19 mouse cellular contexts compared by ENCODE assay signal in the genomic region with DNA sequence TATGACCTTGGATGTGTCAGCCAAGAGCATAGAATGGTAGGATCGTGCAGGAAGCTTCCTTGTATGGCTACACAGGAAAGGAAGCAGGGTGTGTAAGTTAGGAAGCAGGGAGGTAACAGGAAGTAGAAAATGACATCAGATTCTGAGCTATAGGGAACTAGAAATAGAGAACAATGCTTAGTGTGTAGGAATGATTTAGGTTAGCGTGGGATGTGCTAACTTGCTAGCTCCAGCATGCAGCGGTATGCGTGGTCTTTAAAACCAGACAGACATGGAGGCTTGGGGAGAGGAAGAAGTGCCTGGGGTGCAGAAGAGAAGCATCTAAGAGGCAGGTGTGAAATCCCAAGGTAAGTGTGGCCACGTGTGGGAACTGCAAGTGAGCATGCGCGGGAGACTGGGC. TPM values are rescaled to one million over a fixed set of nuclear protein-coding genes. Genes with fewer than 3 reads are reported as not detected.
DNase-seq lines count a peak whose midpoint lies in the region; ATAC-seq and TF ChIP-seq lines count a peak whose summit lies in the region.
"Had no signal": no experiment of that assay in that cellular context is flagged by ENCODE, and none has a peak within 500 bp of the region (broad histone marks: within the 10 kb centered on the region; RNA-seq: fewer than 3 reads in every experiment).

No protein-coding gene starts in this region.

- intact Hi-C loops in gastrocnemius, adult 2 months (cut with DNase I), result no loop called here
- intact Hi-C loops in left cerebral cortex, postnatal 14 days (cut with DNase I), result no loop called here

- TF ChIP-seq CTCF in gastrocnemius, adult 2 months (IDR thresholded peaks at IDR 0.05), result no peak

- DNase-seq in gastrocnemius, adult 2 months, result no peak
- no peak for DNase-seq in gastrocnemius, postnatal 4 days (ENCODE audit: low spot score in 2 of 2)
- DNase-seq in left cerebral cortex, postnatal 14 days (ENCODE audit: low spot score in 2 of 2), result peak; percentile 3 to 7
- no peak for DNase-seq in left cerebral cortex, adult 11 months (ENCODE audit: low spot score)
- no peak for DNase-seq in ovary, postnatal 10 days (ENCODE audit: low spot score)
- DNase-seq in Muller cell, postnatal 12 days (ENCODE audit: inconsistent ontology term), result no peak
- DNase-seq: adrenal gland, adult 8-10 months; cerebellum, postnatal 36 days; right cerebral cortex, postnatal 4 days; thymus, postnatal 14 days had no signal

- peak; percentile 84 for ATAC-seq in common myeloid progenitor, adult 5-6 weeks (replicated peaks; ENCODE audit: low read depth, poor library complexity, severe bottlenecking)
- peak; percentile 90 for ATAC-seq in megakaryocyte progenitor cell, adult 5-6 weeks (replicated peaks; ENCODE audit: poor library complexity)
- ATAC-seq: inflammation-experienced regulatory T-cells, adult 6 months had no signal

- H3K27ac ChIP-seq in gastrocnemius, adult 2 months, result no peak overlapping the region
- H3K27ac ChIP-seq: embryonic facial prominence, embryonic 12.5 days; forebrain, embryonic 12.5 days; hindbrain, embryonic 10.5 days; kidney, embryonic 15.5 days; midbrain, embryonic 10.5 days had no signal

- peak overlapping the region; percentile 22 for H3K4me3 ChIP-seq in gastrocnemius, adult 2 months
- H3K4me3 ChIP-seq: embryonic facial prominence, embryonic 12.5 days; forebrain, embryonic 12.5 days; hindbrain, embryonic 10.5 days; kidney, embryonic 15.5 days; midbrain, embryonic 10.5 days; myocyte had no signal

RNA-seq across cellular contexts. Expression of gene Il1rl1, which starts 24.7 kb away (rescaled TPM):
- 1 to 10 TPM; 1.0 to 1.1 TPM for total RNA-seq in gastrocnemius, adult 2 months (2021)
- total RNA-seq in gastrocnemius, postnatal 4 days (2021), result 1 to 10 TPM; 5.9 to 8.8 TPM
- under 1 TPM in 1 of 2 experiments, not detected in 1; 0.15 TPM for total RNA-seq in left cerebral cortex, postnatal 14 days (2021)
- total RNA-seq in common myeloid progenitor, adult 5-6 weeks (2017), result 40.6 and 44.8 TPM in 2 replicates
- 5.3 and 11.7 TPM in 2 replicates for total RNA-seq in megakaryocyte progenitor cell, adult 5-6 weeks (2015)
- total RNA-seq in megakaryocyte progenitor cell, adult 5-6 weeks (2017), result 5.9 and 11.3 TPM in 2 replicates

Comparison
In these comparisons a context has a peak if more than half of its experiments do, and no peak if none do; other contexts are left out.
1. DNase-seq: peak in left cerebral cortex, postnatal 14 days (2 of 2); none in gastrocnemius, adult 2 months (single experiment), gastrocnemius, postnatal 4 days (0 of 2), left cerebral cortex, adult 11 months (single experiment), ovary, postnatal 10 days (single experiment) and Muller cell, postnatal 12 days (single experiment).